Mouse (Mus musculus) gastrocnemius, postnatal 14 days (tissue): ENCODE results near the gene Gm20388. TPM values are rescaled to one million over a fixed set of nuclear protein-coding genes. Genes with fewer than 3 reads are reported as not detected.

ENCODE experiments used
- DNase-seq: peaks from one replicate; pipeline ENCODE4 v3.0.0; 2021; ENCODE audit warnings: mixed read lengths
- intact Hi-C: fragments of 180-260 bp; cut with DNase I; formaldehyde crosslinking; loops from one replicate; pipeline ENCODE4 v1.15.1; 2025; ENCODE audit warnings: low total_unique reads
- total RNA-seq, 2 experiments: library from RNA; stranded (reverse); gene quantifications; 2 replicates each; pipeline ENCODE4 v1.2.3; 2021

Gene Gm20388
- total RNA-seq, 2 experiments from 2014 or later, result 5.6 to 6.0 TPM

GRCm38 (mm10) chr8:121911400-121911799, 2000.8 kb downstream of the Gm20388 start:
- intact Hi-C loops, result loop anchor here (2.0 kb wide), 1 partner anchor 39 kb away; no protein-coding TSS in a partner anchor
- no peak for DNase-seq

- intact Hi-C loops, result loop anchor here (2.0 kb wide), 1 partner anchor 39 kb away; no protein-coding TSS in a partner anchor
- DNase-seq, result no peak
These were observed 2001.3 kb downstream of the Gm20388 start for GRCm38 (mm10) chr8:121911987-121912386.

GRCm38 (mm10) chr8:121912831-121913230, 2002.2 kb downstream of the Gm20388 start:
- intact Hi-C loops, result no loop called here
- DNase-seq, result no peak

GRCm38 (mm10) chr8:121913378-121913777, 2002.7 kb downstream of the Gm20388 start:
- intact Hi-C loops, result no loop called here
- DNase-seq, result no peak

GRCm38 (mm10) chr8:121919158-121919557, 2008.5 kb downstream of the Gm20388 start:
- intact Hi-C loops, result no loop called here
- no peak for DNase-seq

- no peak for DNase-seq
These were observed 2009.1 kb downstream of the Gm20388 start for GRCm38 (mm10) chr8:121919731-121920130.

GRCm38 (mm10) chr8:121921582-121921981, 2010.9 kb downstream of the Gm20388 start:
- intact Hi-C loops, result no loop called here
- DNase-seq, result no peak

More at GRCm38 (mm10) chr8:121919731-121920130, 2009.1 kb downstream of the Gm20388 start:
- intact Hi-C loops, result no loop called here

- intact Hi-C loops, result no loop called here
- DNase-seq, result peak; percentile 55
These were observed 2011.5 kb downstream of the Gm20388 start for GRCm38 (mm10) chr8:121922101-121922500.

- no peak for DNase-seq
- intact Hi-C loops, result no loop called here
These were observed 2014.0 kb downstream of the Gm20388 start for GRCm38 (mm10) chr8:121924681-121925080.

- peak; percentile 71 for DNase-seq
- intact Hi-C loops, result no loop called here
These were observed 2015.0 kb downstream of the Gm20388 start for GRCm38 (mm10) chr8:121925624-121926023.

GRCm38 (mm10) chr8:121926266-121926665, 2015.6 kb downstream of the Gm20388 start:
- DNase-seq, result no peak
- intact Hi-C loops, result no loop called here

- intact Hi-C loops, result no loop called here
- DNase-seq, result peak; percentile 71
These were observed 2016.7 kb downstream of the Gm20388 start for GRCm38 (mm10) chr8:121927316-121927715.

GRCm38 (mm10) chr8:121930047-121930446, 2019.4 kb downstream of the Gm20388 start:
- DNase-seq, result no peak
- intact Hi-C loops, result no loop called here

GRCm38 (mm10) chr8:121931571-121931970, 2020.9 kb downstream of the Gm20388 start:
- intact Hi-C loops, result no loop called here
- DNase-seq, result no peak

- intact Hi-C loops, result no loop called here
- peak; percentile 47 for DNase-seq
These were observed 2021.5 kb downstream of the Gm20388 start for GRCm38 (mm10) chr8:121932026-121932667.

GRCm38 (mm10) chr8:121932668-121933520, 2022.3 kb downstream of the Gm20388 start:
- DNase-seq, result no peak
- intact Hi-C loops, result no loop called here

GRCm38 (mm10) chr8:121934506-121934905, 2023.9 kb downstream of the Gm20388 start:
- intact Hi-C loops, result no loop called here
- peak; percentile 39 for DNase-seq

- intact Hi-C loops, result no loop called here
- DNase-seq, result no peak
These were observed 2024.3 kb downstream of the Gm20388 start for GRCm38 (mm10) chr8:121934923-121935322.

GRCm38 (mm10) chr8:121935341-121936294, 2025.0 kb downstream of the Gm20388 start:
- peak; percentile 66 for DNase-seq
- intact Hi-C loops, result no loop called here
